Mouse (Mus musculus): ENCODE data around the gene Gcnt1. TPM values are rescaled to one million over a fixed set of nuclear protein-coding genes. Genes with fewer than 3 reads are reported as not detected.

Gcnt1 gene
- total and polyA plus RNA-seq, 3 experiments: 0.22 TPM; not detected in 2

DNA sequence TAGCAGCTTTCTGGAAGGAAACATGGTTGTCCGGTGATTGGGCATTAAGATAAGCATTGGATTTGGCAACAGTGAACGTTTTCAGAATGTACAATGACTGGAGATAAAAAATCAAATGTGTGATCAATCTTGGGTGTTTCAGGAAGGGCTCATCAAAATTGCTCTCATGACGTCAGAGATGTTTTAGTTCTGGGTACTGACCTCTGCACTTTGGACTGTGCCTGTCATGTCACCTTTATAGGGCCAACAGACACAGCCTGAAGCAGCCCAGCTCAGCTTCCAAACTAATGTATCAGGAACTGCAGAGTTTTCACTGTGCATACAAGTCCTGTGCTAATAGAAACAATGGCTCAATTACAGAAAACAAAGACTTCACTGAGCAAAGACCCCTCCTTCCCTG lies 89.3 kb downstream of the Gcnt1 start:
- Histone ChIP-seq H3K79me2 (ENCODE audit: control insufficient read depth, insufficient read depth, low read length, poor library complexity) (no peaks in the 10 kb centered on the region), H3K9ac (ENCODE audit: control insufficient read depth, low read depth, low read length, poor library complexity, severe bottlenecking) (no peak overlapping the region), H3K27ac (ENCODE audit: control insufficient read depth, low read depth, low read length) (no peak overlapping the region), H3K4me3 (ENCODE audit: control insufficient read depth in 1 of 2, insufficient read depth in 1 of 2, low read depth in 2 of 2, low read length in 2 of 2) (no peak overlapping the region), H3K4me1 (ENCODE audit: control insufficient read depth in 1 of 2, insufficient read depth in 2 of 2, low read length in 2 of 2) (no peaks in the 10 kb centered on the region), H3K36me3 (ENCODE audit: control insufficient read depth in 1 of 2, insufficient read depth in 2 of 2, low read length in 2 of 2) (no peaks in the 10 kb centered on the region), H3K27me3 (ENCODE audit: control insufficient read depth in 1 of 2, insufficient read depth in 2 of 2, low read length in 2 of 2) (no peaks in the 10 kb centered on the region), H3K9me3 (replicated peaks; ENCODE audit: insufficient read depth, low read length) (no peaks in the 10 kb centered on the region)
- DNase-seq (ENCODE audit: low read depth, low spot score): no peak
- TF ChIP-seq MAX (IDR thresholded peaks at IDR 0.05; ENCODE audit: low read length) (no peak), ZKSCAN1 (IDR thresholded peaks at IDR 0.05; ENCODE audit: low read depth, low read length) (no peak), POLR2A (IDR thresholded peaks at IDR 0.05; ENCODE audit: control insufficient read depth in 1 of 2, insufficient read depth in 1 of 2, low read depth in 1 of 2, low read length in 2 of 2, poor library complexity in 1 of 2) (no peak)

DNA sequence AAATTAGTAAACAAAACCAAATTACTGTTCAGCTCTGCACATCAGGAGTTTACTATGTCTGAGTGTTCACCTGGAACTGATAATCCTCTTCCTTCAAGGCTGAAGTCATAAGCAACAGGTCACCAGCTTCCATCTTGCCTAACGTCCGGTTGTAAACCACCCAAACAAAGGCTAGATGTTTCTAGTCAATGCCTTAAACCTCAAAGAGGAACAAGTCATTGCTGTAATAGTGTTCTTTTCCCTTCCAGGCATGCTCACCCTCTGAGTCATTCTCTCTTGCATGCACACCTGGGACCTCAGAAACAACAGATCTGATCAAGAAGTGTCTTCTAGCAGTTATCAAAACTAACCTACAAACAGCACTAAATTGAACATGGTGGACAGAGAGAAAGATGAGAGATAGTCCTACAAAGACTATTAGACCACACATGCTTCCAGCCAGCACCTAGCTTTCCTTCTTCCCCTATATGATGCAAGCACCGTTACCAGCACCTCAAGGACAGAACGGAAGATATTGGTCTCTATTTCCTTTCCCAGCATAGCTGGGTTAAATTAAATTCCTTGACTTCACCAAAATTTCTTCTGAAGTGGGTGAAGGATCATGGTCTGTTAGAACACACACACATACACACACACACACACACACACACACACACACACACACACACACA lies 94.1 kb downstream of the Gcnt1 start:
- Histone ChIP-seq H3K79me2 (ENCODE audit: control insufficient read depth, insufficient read depth, low read length, poor library complexity) (no peaks in the 10 kb centered on the region), H3K4me1 (ENCODE audit: control insufficient read depth in 1 of 2, insufficient read depth in 2 of 2, low read length in 2 of 2) (no peaks in the 10 kb centered on the region), H3K36me3 (ENCODE audit: control insufficient read depth in 1 of 2, insufficient read depth in 2 of 2, low read length in 2 of 2) (no peaks in the 10 kb centered on the region), H3K9me3 (replicated peaks; ENCODE audit: insufficient read depth, low read length) (no peaks in the 10 kb centered on the region), H3K27ac (ENCODE audit: control insufficient read depth, low read depth, low read length) (no peak overlapping the region), H3K4me3 (ENCODE audit: control insufficient read depth in 1 of 2, insufficient read depth in 1 of 2, low read depth in 2 of 2, low read length in 2 of 2) (no peak overlapping the region), H3K27me3 (ENCODE audit: control insufficient read depth in 1 of 2, insufficient read depth in 2 of 2, low read length in 2 of 2) (no peaks in the 10 kb centered on the region), H3K9ac (ENCODE audit: control insufficient read depth, low read depth, low read length, poor library complexity, severe bottlenecking) (no peak overlapping the region)
- no peak for DNase-seq (ENCODE audit: low read depth, low spot score)
- TF ChIP-seq CHD2 (IDR thresholded peaks at IDR 0.05; ENCODE audit: low read length) (no peak), MXI1 (IDR thresholded peaks at IDR 0.05; ENCODE audit: low read depth, low read length) (no peak), NELFE (IDR thresholded peaks at IDR 0.05; ENCODE audit: low read depth, low read length) (no peak), HCFC1 (IDR thresholded peaks at IDR 0.05; ENCODE audit: low read depth, low read length) (no peak), MAZ (IDR thresholded peaks at IDR 0.05; ENCODE audit: low read depth, low read length) (no peak), POLR2AphosphoS5 (IDR thresholded peaks at IDR 0.05; ENCODE audit: borderline replicate concordance, low read depth, low read length) (no peak), POLR2AphosphoS2 (IDR thresholded peaks at IDR 0.05; ENCODE audit: low read length) (no peak), CHD1 (IDR thresholded peaks at IDR 0.05; ENCODE audit: low read depth, low read length) (no peak)

Other genes starting within 250 kb of the Gcnt1 start
- 16.2 and 18.2 TPM in 2 replicates for gene Rfk, start 21.2 kb upstream of the Gcnt1 start, total RNA-seq (2012; rRNA removed)
- 10 to 100 TPM in 1 of 2 experiments, not detected in 1; 39.7 TPM for gene Rfk, start 21.2 kb upstream of the Gcnt1 start, polyA plus RNA-seq (2012; ENCODE audit: insufficient read depth in 1 of 2, insufficient read length in 2 of 2, low read depth in 1 of 2, low replicate concordance in 2 of 2, missing spikeins in 1 of 2)